Mouse (Mus musculus): ENCODE measurements around the gene Capg. TPM values are rescaled to one million over a fixed set of nuclear protein-coding genes. Genes with fewer than 3 reads are reported as not detected.
A peak's percentile ranks its signal among the peaks of the same experiment; 100 is the strongest.

Gene Capg
- polyA plus RNA-seq (2015; fragmentation: Nextera tagmentation; extraction: Ambion mirVana) = 58.2 and 64.3 TPM in 2 replicates

DNA sequence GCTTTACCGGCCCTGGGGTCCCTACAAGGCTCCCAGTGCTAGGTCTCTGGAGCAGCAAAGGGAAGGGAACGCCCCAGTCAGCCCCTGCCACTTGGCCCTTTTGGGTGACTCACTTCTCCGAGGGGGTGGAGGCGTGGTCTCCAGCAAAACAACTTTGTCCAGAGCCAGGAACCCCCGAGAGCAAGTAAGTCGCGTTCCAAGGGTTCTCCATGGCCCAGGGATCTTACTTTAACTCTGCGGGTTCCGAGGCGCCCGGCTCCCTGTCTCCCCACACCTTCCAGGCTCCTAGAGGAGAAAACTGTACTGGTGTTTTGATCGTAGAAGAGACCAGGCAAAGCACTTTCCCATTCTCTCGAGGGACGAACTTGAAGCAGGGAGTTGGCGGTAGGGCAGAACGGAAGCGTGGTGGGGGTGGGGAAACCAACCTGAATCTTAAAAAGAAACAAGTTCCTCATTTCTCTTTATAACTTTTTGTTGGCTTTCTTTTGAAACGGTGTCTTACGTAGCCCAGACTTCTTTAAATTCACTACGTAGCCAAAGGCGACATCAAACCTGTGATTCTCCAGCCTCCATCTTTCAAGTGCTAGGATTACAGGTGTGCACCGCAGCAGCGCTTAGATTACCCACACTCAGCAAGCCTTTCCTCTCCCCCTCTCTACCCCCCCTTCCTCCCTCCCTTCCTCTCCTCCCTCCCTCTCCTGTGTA is at the start of gene Capg:
Gene Capg (plus strand): TSS at position 109 of the 705 bp plus-strand sequence.
- H3K36me3 ChIP-seq = no peaks in the 10 kb centered on the region
- peaks cover 26% of the 10 kb centered on the region for H3K4me1 ChIP-seq
- ATAC-seq (ENCODE audit: insufficient number of reproducible peaks, insufficient read depth, low FRiP score, low TSS enrichment, low read depth) = no peak
- H3K27ac ChIP-seq = peak within 1 kb of the TSS; percentile 82
- H3K9ac ChIP-seq = peak within 1 kb of the TSS; percentile 69
- H3K4me2 ChIP-seq = peak within 1 kb of the TSS; percentile 61
- H3K27me3 ChIP-seq = no peaks in the 10 kb centered on the region
- H3K4me3 ChIP-seq = peak within 1 kb of the TSS; percentile 40
- H3K9me3 ChIP-seq = 0 out of 2 replicates have a peak, but pooled peaks cover 4% of the 10 kb centered on the region
- 10% methylated on average over 23 of the region's 23 CpGs for WGBS

GRCm38 (mm10) chr6:72498950-72499349 is 45.2 kb upstream of the Capg start:
- no peak overlapping the region for H3K4me3 ChIP-seq
- WGBS = 57% methylated on average over 5 of the region's 5 CpGs
- H3K4me2 ChIP-seq = no peak overlapping the region
- H3K36me3 ChIP-seq = no peaks in the 10 kb centered on the region
- H3K9ac ChIP-seq = no peak overlapping the region
- H3K4me1 ChIP-seq = peaks cover 23% of the 10 kb centered on the region
- no peaks in the 10 kb centered on the region for H3K9me3 ChIP-seq
- H3K27me3 ChIP-seq = no peaks in the 10 kb centered on the region
- no peak overlapping the region for H3K27ac ChIP-seq
- no peak for ATAC-seq (ENCODE audit: insufficient number of reproducible peaks, insufficient read depth, low FRiP score, low TSS enrichment, low read depth)

GRCm38 (mm10) chr6:72503309-72503708 is 40.9 kb upstream of the Capg start:
- Histone ChIP-seq H3K9ac (no peak overlapping the region), H3K36me3 (no peaks in the 10 kb centered on the region), H3K9me3 (no peaks in the 10 kb centered on the region), H3K27ac (no peak overlapping the region), H3K4me1 (peaks cover 15% of the 10 kb centered on the region), H3K27me3 (no peaks in the 10 kb centered on the region), H3K4me2 (no peak overlapping the region), H3K4me3 (no peak overlapping the region)
- ATAC-seq (ENCODE audit: insufficient number of reproducible peaks, insufficient read depth, low FRiP score, low TSS enrichment, low read depth) = no peak

DNA sequence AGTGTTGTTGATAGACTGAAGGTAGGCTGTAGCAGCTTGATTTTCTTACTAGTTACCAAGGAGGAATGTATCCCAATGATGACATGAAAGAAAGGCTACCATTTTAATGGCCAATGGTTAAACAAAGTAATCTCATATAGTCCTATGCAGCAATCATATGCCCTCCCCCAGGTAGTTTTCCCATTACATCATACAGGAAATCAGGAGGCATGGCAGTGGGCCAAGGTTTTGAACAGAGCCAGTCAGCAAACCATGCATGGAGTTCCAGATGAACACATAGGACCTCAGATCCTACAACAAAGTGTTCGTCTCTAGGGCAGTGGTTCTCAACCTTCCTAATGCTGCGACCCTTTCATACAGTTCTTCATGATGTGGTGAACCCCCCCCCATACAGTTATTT is 40.3 kb upstream of the Capg start:
- no peaks in the 10 kb centered on the region for H3K9me3 ChIP-seq
- H3K4me2 ChIP-seq = no peak overlapping the region
- no peaks in the 10 kb centered on the region for H3K36me3 ChIP-seq
- 77% methylated on average over 2 of the region's 2 CpGs for WGBS
- H3K9ac ChIP-seq = no peak overlapping the region
- H3K4me3 ChIP-seq = no peak overlapping the region
- H3K27me3 ChIP-seq = no peaks in the 10 kb centered on the region
- no peak overlapping the region for H3K27ac ChIP-seq
- no peak for ATAC-seq (ENCODE audit: insufficient number of reproducible peaks, insufficient read depth, low FRiP score, low TSS enrichment, low read depth)
- H3K4me1 ChIP-seq = peaks cover 19% of the 10 kb centered on the region

- 82% methylated on average over 1 of the region's 1 CpGs for WGBS
- Histone ChIP-seq H3K4me1 (peaks cover 32% of the 10 kb centered on the region), H3K4me2 (no peak overlapping the region), H3K4me3 (no peak overlapping the region), H3K36me3 (no peaks in the 10 kb centered on the region), H3K9ac (no peak overlapping the region), H3K27ac (no peak overlapping the region), H3K9me3 (no peaks in the 10 kb centered on the region), H3K27me3 (no peaks in the 10 kb centered on the region)
- ATAC-seq (ENCODE audit: insufficient number of reproducible peaks, insufficient read depth, low FRiP score, low TSS enrichment, low read depth) = no peak
Measured at GRCm38 (mm10) chr6:72506104-72506503, 38.1 kb upstream of the Capg start.

GRCm38 (mm10) chr6:72508596-72508995 is 35.6 kb upstream of the Capg start:
- ATAC-seq (ENCODE audit: insufficient number of reproducible peaks, insufficient read depth, low FRiP score, low TSS enrichment, low read depth) = no peak
- no peaks in the 10 kb centered on the region for H3K27me3 ChIP-seq
- WGBS = 61% methylated on average over 4 of the region's 4 CpGs

DNA sequence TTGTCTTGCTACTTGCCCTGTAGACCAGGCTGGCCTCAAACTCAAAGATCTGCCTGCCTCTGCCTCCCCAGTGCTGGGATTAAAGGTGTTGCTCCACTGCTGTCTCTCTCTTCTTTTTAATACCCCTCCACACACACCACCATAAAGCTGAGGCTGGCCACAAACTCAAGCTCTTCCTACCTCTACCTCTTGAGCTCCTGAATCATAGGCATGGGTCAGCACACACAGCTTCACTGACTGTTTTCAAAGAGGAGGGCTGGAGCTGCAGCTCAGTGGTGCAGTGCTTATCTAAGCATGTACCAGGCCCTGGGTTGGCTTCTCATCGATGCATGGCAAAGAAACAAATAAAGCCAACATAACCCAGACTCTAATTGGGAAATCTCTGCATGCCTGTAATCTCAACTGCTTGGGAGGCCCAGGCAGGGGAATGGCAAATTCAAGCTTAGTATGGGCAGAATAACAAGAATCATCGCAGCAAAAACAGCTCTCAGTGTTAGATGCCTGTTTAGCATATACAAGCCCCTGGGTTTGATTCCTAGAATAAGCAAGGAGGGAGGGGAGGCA is 34.2 kb upstream of the Capg start:
- H3K36me3 ChIP-seq = no peaks in the 10 kb centered on the region
- WGBS = 60% methylated on average over 2 of the region's 2 CpGs
- ATAC-seq (ENCODE audit: insufficient number of reproducible peaks, insufficient read depth, low FRiP score, low TSS enrichment, low read depth) = no peak
- no peak overlapping the region for H3K4me2 ChIP-seq
- no peaks in the 10 kb centered on the region for H3K27me3 ChIP-seq
- H3K9ac ChIP-seq = no peak overlapping the region
- H3K4me1 ChIP-seq = peaks cover 51% of the 10 kb centered on the region
- H3K9me3 ChIP-seq = no peaks in the 10 kb centered on the region
- H3K4me3 ChIP-seq = no peak overlapping the region
- peak overlapping the region; percentile 64 for H3K27ac ChIP-seq

More at GRCm38 (mm10) chr6:72508596-72508995, 35.6 kb upstream of the Capg start:
- Histone ChIP-seq H3K4me3 (no peak overlapping the region), H3K9me3 (no peaks in the 10 kb centered on the region), H3K9ac (peak overlapping the region; percentile 22; the same call in 1 of the 2 replicates), H3K4me2 (no peak overlapping the region), H3K36me3 (no peaks in the 10 kb centered on the region), H3K27ac (peak overlapping the region; percentile 76), H3K4me1 (peaks cover 50% of the 10 kb centered on the region)

DNA sequence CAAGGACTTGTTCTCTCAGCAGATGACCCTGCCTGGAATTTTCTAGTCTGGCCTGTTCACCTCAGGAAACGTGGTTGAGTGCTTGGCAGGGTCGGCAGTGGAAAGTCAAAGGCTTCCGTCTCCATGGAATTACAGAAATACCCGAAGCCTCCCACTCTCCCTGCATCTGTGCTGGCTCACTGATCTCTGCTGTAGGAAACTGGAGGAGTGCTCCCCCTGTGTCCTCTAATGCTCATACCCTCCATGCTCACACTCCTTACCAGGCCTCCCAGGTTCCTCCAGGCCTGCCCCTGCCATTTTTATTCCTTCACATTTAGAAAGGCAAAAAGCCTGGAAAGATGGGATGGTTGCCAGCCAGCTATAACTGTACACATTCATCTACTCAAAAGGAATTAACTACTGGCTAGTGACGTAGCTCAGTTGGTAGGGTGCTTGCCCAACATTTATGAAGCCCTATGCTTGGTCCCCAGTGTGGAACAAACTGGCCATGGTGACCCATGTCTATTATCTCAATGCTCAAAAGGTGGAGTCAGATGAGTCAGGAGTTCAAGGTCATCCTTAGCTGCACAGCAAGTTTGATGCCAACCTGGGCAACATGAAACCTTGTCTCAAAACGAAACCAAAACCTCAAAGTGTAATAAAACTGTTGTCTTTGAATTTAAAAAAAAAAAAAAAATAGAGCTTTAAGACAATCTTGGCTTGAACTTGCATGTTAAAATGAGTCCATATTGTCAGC is 33.3 kb upstream of the Capg start:
- 69% methylated on average over 6 of the region's 6 CpGs for WGBS
- Histone ChIP-seq H3K9me3 (no peaks in the 10 kb centered on the region), H3K4me1 (peaks cover 51% of the 10 kb centered on the region), H3K4me3 (no peak overlapping the region), H3K36me3 (no peaks in the 10 kb centered on the region), H3K27me3 (no peaks in the 10 kb centered on the region), H3K4me2 (no peak overlapping the region), H3K9ac (no peak overlapping the region), H3K27ac (peak overlapping the region; percentile 64)
- ATAC-seq (ENCODE audit: insufficient number of reproducible peaks, insufficient read depth, low FRiP score, low TSS enrichment, low read depth) = no peak

DNA sequence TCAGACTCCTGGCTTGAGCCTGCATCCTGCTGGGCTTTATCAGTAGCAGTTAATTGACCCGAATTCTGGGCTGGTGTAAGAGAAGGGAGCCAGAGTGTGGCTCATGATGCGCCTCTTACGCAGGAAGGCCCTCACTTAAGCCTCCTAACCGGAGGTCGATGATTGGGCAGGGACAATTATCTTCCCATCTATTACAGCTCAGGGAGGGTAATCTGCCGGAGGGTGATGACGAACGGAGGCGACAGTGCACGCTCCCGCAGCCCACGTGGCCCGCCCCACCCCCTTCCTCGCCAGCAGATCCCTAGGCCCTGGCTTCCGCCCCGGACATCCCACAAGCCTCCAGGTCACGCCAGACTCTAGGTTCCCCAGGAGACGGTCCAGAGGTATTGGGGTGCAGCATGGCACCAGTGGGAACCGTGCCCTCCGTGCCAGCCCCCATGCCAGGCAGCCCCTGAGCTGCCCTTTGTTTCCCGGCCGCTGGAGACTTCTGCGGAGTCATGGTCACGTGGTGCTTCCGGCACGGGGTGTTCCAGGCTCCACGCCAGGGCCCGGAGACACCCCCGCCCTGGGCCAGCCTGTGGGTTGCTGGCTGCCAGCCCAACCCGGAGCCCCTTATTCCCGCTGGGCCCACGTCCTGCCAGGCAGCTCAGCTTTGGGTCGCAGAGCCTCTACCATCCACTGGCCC is 31.7 kb upstream of the Capg start:
- Histone ChIP-seq H3K9ac (peak overlapping the region; percentile 72), H3K36me3 (no peaks in the 10 kb centered on the region), H3K4me2 (peak overlapping the region; percentile 63), H3K4me1 (peaks cover 51% of the 10 kb centered on the region), H3K27me3 (no peaks in the 10 kb centered on the region), H3K9me3 (no peaks in the 10 kb centered on the region), H3K27ac (peak overlapping the region; percentile 92), H3K4me3 (peak overlapping the region; percentile 38)
- peak; percentile 79 for ATAC-seq (ENCODE audit: insufficient number of reproducible peaks, insufficient read depth, low FRiP score, low TSS enrichment, low read depth)
- WGBS = 6% methylated on average over 33 of the region's 33 CpGs

GRCm38 (mm10) chr6:72513071-72513440 is 31.1 kb upstream of the Capg start:
- no peaks in the 10 kb centered on the region for H3K27me3 ChIP-seq
- H3K9ac ChIP-seq = peak overlapping the region; percentile 72
- H3K27ac ChIP-seq = peak overlapping the region; percentile 92
- H3K9me3 ChIP-seq = no peaks in the 10 kb centered on the region
- peak overlapping the region; percentile 63 for H3K4me2 ChIP-seq
- peaks cover 48% of the 10 kb centered on the region for H3K4me1 ChIP-seq
- H3K36me3 ChIP-seq = no peaks in the 10 kb centered on the region
- H3K4me3 ChIP-seq = peak overlapping the region; percentile 38
- ATAC-seq (ENCODE audit: insufficient number of reproducible peaks, insufficient read depth, low FRiP score, low TSS enrichment, low read depth) = no peak
- 40% methylated on average over 7 of the region's 7 CpGs for WGBS

GRCm38 (mm10) chr6:72515644-72516043 is 28.5 kb upstream of the Capg start:
- Histone ChIP-seq H3K27ac (no peak overlapping the region), H3K4me3 (no peak overlapping the region), H3K9me3 (no peaks in the 10 kb centered on the region), H3K36me3 (no peaks in the 10 kb centered on the region), H3K9ac (no peak overlapping the region), H3K27me3 (no peaks in the 10 kb centered on the region), H3K4me1 (peaks cover 42% of the 10 kb centered on the region), H3K4me2 (no peak overlapping the region)
- no peak for ATAC-seq (ENCODE audit: insufficient number of reproducible peaks, insufficient read depth, low FRiP score, low TSS enrichment, low read depth)
- WGBS = 89% methylated on average over 6 of the region's 6 CpGs
